Mouse (Mus musculus) CH12.LX (cell line): ENCODE results near the gene Ccdc69. TPM values are rescaled to one million over a fixed set of nuclear protein-coding genes. Genes with fewer than 3 reads are reported as not detected.

ENCODE experiments used
- DNase-seq: peaks from one replicate; pipeline ENCODE4 v3.0.0-alpha.2; 2013; ENCODE audit errors: extremely low read depth
- H3K27ac ChIP-seq: 2 replicates; pipeline ENCODE4 v1.5.1; 2012; ENCODE audit warnings: low read depth, mild to moderate bottlenecking, control low read depth, moderate library complexity; ENCODE audit not compliant: insufficient read depth
- H3K27me3 ChIP-seq: replicated peaks from 2 replicates; pipeline ENCODE3; 2012; ENCODE audit warnings: inconsistent platforms
- H3K36me3 ChIP-seq, 2 experiments: replicated peaks in 1 of 2; 2 replicates each; pipeline versions ENCODE3 to v1.6.1; 2012; ENCODE audit warnings: inconsistent platforms in 1 of 2, low read length in 1 of 2, mild to moderate bottlenecking in 1 of 2, mixed read lengths in 1 of 2, moderate library complexity in 1 of 2; ENCODE audit not compliant: control insufficient read depth in 1 of 2, insufficient read depth in 1 of 2
- H3K4me1 ChIP-seq, 2 experiments: 2 replicates each; pipeline ENCODE4 v1.6.1; 2012; ENCODE audit warnings: inconsistent platforms in 1 of 2, moderate library complexity in 1 of 2; ENCODE audit not compliant: insufficient read depth in 2 of 2, control insufficient read depth in 1 of 2
- H3K4me2 ChIP-seq: 2 replicates; pipeline ENCODE4 v1.6.1; 2012; ENCODE audit warnings: low read depth, mild to moderate bottlenecking, control low read depth; ENCODE audit not compliant: poor library complexity, insufficient read depth, severe bottlenecking
- H3K4me3 ChIP-seq, 3 experiments: fragments of 150-350 bp in 1 of 3; sonication (generic) in 1 of 3; replicated peaks in 1 of 3; 2 replicates each; pipeline versions ENCODE3 to v1.5.1; 2011 to 2012; ENCODE audit warnings: low read depth in 2 of 3, low read length in 2 of 3, mild to moderate bottlenecking in 2 of 3, moderate library complexity in 2 of 3, control low read depth in 1 of 3, improper control_type of control experiment in 1 of 3, inconsistent platforms in 1 of 3, mixed read lengths in 1 of 3; ENCODE audit not compliant: poor library complexity in 1 of 3
- H3K79me2 ChIP-seq: replicated peaks from 2 replicates; pipeline ENCODE4 v1.6.1; 2012; ENCODE audit warnings: mild to moderate bottlenecking, moderate library complexity; ENCODE audit not compliant: control insufficient read depth, poor library complexity, insufficient read depth, severe bottlenecking; ENCODE audit errors: extremely low read depth
- H3K9ac ChIP-seq: 2 replicates; pipeline ENCODE4 v1.6.1; 2012; ENCODE audit warnings: low read depth, mild to moderate bottlenecking, control low read depth, moderate library complexity; ENCODE audit not compliant: insufficient read depth
- H3K9me3 ChIP-seq: replicated peaks from 2 replicates; pipeline ENCODE3; 2012; ENCODE audit warnings: low read length, inconsistent platforms, mixed read lengths
- BHLHE40 ChIP-seq: IDR thresholded peaks from 2 replicates; pipeline ENCODE4 v1.6.1; 2011; ENCODE audit warnings: mild to moderate bottlenecking, low read depth, low read length, improper control_type of control experiment
- CHD1 ChIP-seq: IDR thresholded peaks from 2 replicates; pipeline ENCODE4 v1.6.1; 2012; ENCODE audit warnings: low read depth, low read length, improper control_type of control experiment, inconsistent platforms
- CHD2 ChIP-seq: IDR thresholded peaks from 2 replicates; pipeline ENCODE4 v1.6.1; 2011; ENCODE audit warnings: low read length, improper control_type of control experiment
- CTCF ChIP-seq, 2 experiments: IDR thresholded peaks in 1 of 2; conservative IDR thresholded peaks in 1 of 2; 2 replicates each; pipeline ENCODE4 v1.5.1; 2011 to 2012; ENCODE audit warnings: low read depth in 2 of 2, low read length in 2 of 2, improper control_type of control experiment in 1 of 2, inconsistent platforms in 1 of 2, mild to moderate bottlenecking in 1 of 2, moderate library complexity in 1 of 2
- E2F4 ChIP-seq: IDR thresholded peaks from 2 replicates; pipeline ENCODE4 v1.6.1; 2011; ENCODE audit warnings: low read depth, low read length, improper control_type of control experiment; ENCODE audit not compliant: insufficient replicate concordance
- ETS1 ChIP-seq: conservative IDR thresholded peaks from 2 replicates; pipeline ENCODE4 v1.6.1; 2012; ENCODE audit warnings: low read depth, mild to moderate bottlenecking, inconsistent platforms, low read length, improper control_type of control experiment, moderate library complexity
- HCFC1 ChIP-seq: IDR thresholded peaks from 2 replicates; pipeline ENCODE4 v1.6.1; 2012; ENCODE audit warnings: low read depth, mild to moderate bottlenecking, inconsistent platforms, low read length, improper control_type of control experiment
- IRF4 ChIP-seq: IDR thresholded peaks from 2 replicates; pipeline ENCODE4 v1.6.1; 2014; ENCODE audit warnings: low read depth, mild to moderate bottlenecking, inconsistent platforms, low read length, improper control_type of control experiment
- JUN ChIP-seq: IDR thresholded peaks from 2 replicates; pipeline ENCODE4 v1.6.1; 2011; ENCODE audit warnings: low read depth, mild to moderate bottlenecking, low read length, improper control_type of control experiment, moderate library complexity; ENCODE audit not compliant: insufficient read depth
- JUND ChIP-seq: conservative IDR thresholded peaks from 2 replicates; pipeline ENCODE4 v1.6.1; 2011; ENCODE audit warnings: low read depth, low read length, improper control_type of control experiment
- MAFK ChIP-seq: IDR thresholded peaks from 2 replicates; pipeline ENCODE4 v1.6.1; 2011; ENCODE audit warnings: low read length, improper control_type of control experiment; ENCODE audit not compliant: insufficient replicate concordance
- MAX ChIP-seq: IDR thresholded peaks from 2 replicates; pipeline ENCODE4 v1.6.1; 2011; ENCODE audit warnings: low read length, improper control_type of control experiment
- MAZ ChIP-seq: IDR thresholded peaks from 2 replicates; pipeline ENCODE4 v1.6.1; 2012; ENCODE audit warnings: low read depth, mild to moderate bottlenecking, inconsistent platforms, low read length, improper control_type of control experiment, moderate library complexity
- MEF2A ChIP-seq: IDR thresholded peaks from 2 replicates; pipeline ENCODE4 v1.6.1; 2014; ENCODE audit warnings: low read depth, mild to moderate bottlenecking, inconsistent platforms, low read length, improper control_type of control experiment, borderline replicate concordance
- MXI1 ChIP-seq: IDR thresholded peaks from 2 replicates; pipeline ENCODE4 v1.6.1; 2011; ENCODE audit warnings: mild to moderate bottlenecking, low read depth, low read length, improper control_type of control experiment
- NELFE ChIP-seq: IDR thresholded peaks from 2 replicates; pipeline ENCODE4 v1.6.1; 2011; ENCODE audit warnings: low read depth, low read length, improper control_type of control experiment
- NRF1 ChIP-seq: IDR thresholded peaks from 2 replicates; pipeline ENCODE4 v1.6.1; 2014; ENCODE audit warnings: low read depth, mild to moderate bottlenecking, inconsistent platforms, low read length, improper control_type of control experiment, moderate library complexity
- PAX5 ChIP-seq: IDR thresholded peaks from 2 replicates; pipeline ENCODE4 v1.6.1; 2012; ENCODE audit warnings: low read length, inconsistent platforms, mixed read lengths
- POLR2A ChIP-seq: IDR thresholded peaks from 2 replicates; pipeline ENCODE4 v1.6.1; 2011; ENCODE audit warnings: low read depth, mild to moderate bottlenecking, improper control_type of control experiment, low read length
- POLR2AphosphoS2 ChIP-seq: IDR thresholded peaks from 2 replicates; pipeline ENCODE4 v1.6.1; 2011; ENCODE audit warnings: low read depth, low read length, improper control_type of control experiment
- RAD21 ChIP-seq: IDR thresholded peaks from 2 replicates; pipeline ENCODE4 v1.6.1; 2011; ENCODE audit warnings: low read depth, mild to moderate bottlenecking, low read length, improper control_type of control experiment, moderate library complexity
- RCOR1 ChIP-seq: conservative IDR thresholded peaks from 2 replicates; pipeline ENCODE4 v1.6.1; 2012; ENCODE audit warnings: low read depth, mild to moderate bottlenecking, inconsistent platforms, low read length, improper control_type of control experiment
- SIN3A ChIP-seq: IDR thresholded peaks from 2 replicates; pipeline ENCODE4 v1.6.1; 2012; ENCODE audit warnings: low read length, improper control_type of control experiment, inconsistent platforms
- SMC3 ChIP-seq: IDR thresholded peaks from 2 replicates; pipeline ENCODE4 v1.6.1; 2011; ENCODE audit warnings: low read depth, low read length, improper control_type of control experiment
- TBP ChIP-seq: conservative IDR thresholded peaks from 2 replicates; pipeline ENCODE4 v1.6.1; 2011; ENCODE audit warnings: low read depth, low read length, improper control_type of control experiment
- TCF12 ChIP-seq: IDR thresholded peaks from 2 replicates; pipeline ENCODE4 v1.6.1; 2014; ENCODE audit warnings: low read depth, mild to moderate bottlenecking, inconsistent platforms, low read length, improper control_type of control experiment
- UBTF ChIP-seq: IDR thresholded peaks from 2 replicates; pipeline ENCODE4 v1.6.1; 2012; ENCODE audit warnings: low read depth, mild to moderate bottlenecking, inconsistent platforms, low read length, improper control_type of control experiment, moderate library complexity
- USF1 ChIP-seq: IDR thresholded peaks from 2 replicates; pipeline ENCODE4 v1.6.1; 2014; ENCODE audit warnings: low read depth, mild to moderate bottlenecking, inconsistent platforms, low read length, improper control_type of control experiment
- USF2 ChIP-seq: conservative IDR thresholded peaks from 2 replicates; pipeline ENCODE4 v1.6.1; 2011; ENCODE audit warnings: low read depth, low read length, improper control_type of control experiment
- ZC3H11A ChIP-seq: IDR thresholded peaks from 2 replicates; pipeline ENCODE4 v1.6.1; 2012; ENCODE audit warnings: low read depth, mild to moderate bottlenecking, inconsistent platforms, low read length, improper control_type of control experiment
- ZKSCAN1 ChIP-seq: IDR thresholded peaks from 2 replicates; pipeline ENCODE4 v1.6.1; 2012; ENCODE audit warnings: low read depth, inconsistent platforms, low read length, improper control_type of control experiment, borderline replicate concordance
- ZNF384 ChIP-seq: IDR thresholded peaks from 2 replicates; pipeline ENCODE4 v1.6.1; 2012; ENCODE audit warnings: low read depth, low read length, improper control_type of control experiment, inconsistent platforms
- dilution Hi-C: fragments of 300-500 bp; cut with MboI; formaldehyde crosslinking; loops from 2 replicates; pipeline ENCODE4 v1.14.3; 2020; ENCODE audit warnings: low sequenced_read_pairs; ENCODE audit not compliant: extremely low pct_unique_long_range_greater_than_20kb, extremely low pct_ligation_motif_present
- in situ Hi-C: fragments of 300-500 bp; cut with MboI; formaldehyde crosslinking; loops from 3 replicates; pipeline ENCODE4 v1.14.3; 2019; ENCODE audit warnings: low sequenced_read_pairs, low pct_ligation_motif_present, low pct_unique_long_range_greater_than_20kb, mixed read lengths
- polyA plus RNA-seq: library from polyadenylated mRNA; unstranded; fragments of >175 nt; gene quantifications from 2 replicates; pipeline ENCODE4 v1.2.1, GENCODE M21; 2012; ENCODE audit warnings: low read depth; ENCODE audit not compliant: insufficient read length
- total RNA-seq, 2 experiments: library from RNA; depleted of rRNA; stranded (reverse); fragments of 300-350 nt in 1 of 2; fragments of >200 nt in 1 of 2; gene quantifications; 2 replicates each; pipeline ENCODE4 v1.2.3; 2012 to 2014

Gene Ccdc69
- total and polyA plus RNA-seq, 3 experiments: 0.27 to 4.3 (median 0.61) TPM

GRCm38 (mm10) chr11:55093096-55093495 lies 15.2 kb upstream of the Ccdc69 start:
- in situ Hi-C loops (loop anchor here (5.0 kb wide), 1 partner anchor 54 kb away; no protein-coding TSS in a partner anchor), dilution Hi-C loops (no loop called here)
- peaks cover 0 to 8% of the 10 kb centered on the region in 2 experiments; a peak in 1 of 4 replicates for H3K4me1 ChIP-seq
- no peak overlapping the region for H3K27ac ChIP-seq
- no peak overlapping the region for H3K9ac ChIP-seq
- H3K36me3 ChIP-seq: no peaks in the 10 kb centered on the region
- DNase-seq: no peak
- H3K27me3 ChIP-seq: no peaks in the 10 kb centered on the region
- H3K4me2 ChIP-seq: no peak overlapping the region
- H3K9me3 ChIP-seq: no peaks in the 10 kb centered on the region
- H3K4me3 ChIP-seq: no peak overlapping the region
- no peaks in the 10 kb centered on the region for H3K79me2 ChIP-seq
- TF ChIP-seq SIN3A (no peak), MAFK (no peak), MAZ (no peak), ZNF384 (no peak), MEF2A (no peak), E2F4 (no peak), POLR2A (no peak), HCFC1 (no peak), MXI1 (no peak)

- Histone ChIP-seq H3K27ac (no peak overlapping the region), H3K36me3 (no peaks in the 10 kb centered on the region), H3K27me3 (no peaks in the 10 kb centered on the region), H3K4me3 (no peak overlapping the region), H3K79me2 (no peaks in the 10 kb centered on the region), H3K4me2 (no peak overlapping the region), H3K9ac (no peak overlapping the region), H3K4me1 (peaks cover 0 to 12% of the 10 kb centered on the region in 2 experiments; a peak in 3 of 4 replicates), H3K9me3 (no peaks in the 10 kb centered on the region)
- in situ Hi-C loops (loop anchor here (5.0 kb wide), 1 partner anchor 57 kb away; no protein-coding TSS in a partner anchor), dilution Hi-C loops (no loop called here)
- DNase-seq: no peak
- TF ChIP-seq RAD21 (no peak), NELFE (no peak), MAFK (no peak), MXI1 (no peak), MAX (no peak), PAX5 (no peak), E2F4 (no peak), HCFC1 (no peak), MEF2A (0 out of 2 replicates have a peak, but pooled peaks have one; percentile 22), USF1 (peak; percentile 17; the same call in 1 of the 2 replicates), UBTF (no peak), SMC3 (no peak), USF2 (no peak), CTCF (conservative IDR thresholded peaks at IDR 0.05 in 1 of 2, IDR thresholded peaks at IDR 0.05 in 1 of 2; ENCODE audit: low read depth in 2 of 2, low read length in 2 of 2) (no peak), ZC3H11A (no peak), CHD2 (peak; percentile 44; the same call in 1 of the 2 replicates), IRF4 (peak; percentile 90), RCOR1 (no peak), TBP (no peak), MAZ (no peak), CHD1 (no peak), SIN3A (no peak), JUN (peak; percentile 62; the same call in 1 of the 2 replicates), ETS1 (peak; percentile 28; the same call in 1 of the 2 replicates), BHLHE40 (peak; percentile 67), ZKSCAN1 (no peak), JUND (peak; percentile 85), TCF12 (peak; percentile 68), POLR2A (no peak), NRF1 (no peak), POLR2AphosphoS2 (no peak)
These were observed 12.0 kb upstream of the Ccdc69 start for GRCm38 (mm10) chr11:55089892-55090291.
